ENCODE assay signal across 8 mouse cellular contexts in the genomic region with DNA sequence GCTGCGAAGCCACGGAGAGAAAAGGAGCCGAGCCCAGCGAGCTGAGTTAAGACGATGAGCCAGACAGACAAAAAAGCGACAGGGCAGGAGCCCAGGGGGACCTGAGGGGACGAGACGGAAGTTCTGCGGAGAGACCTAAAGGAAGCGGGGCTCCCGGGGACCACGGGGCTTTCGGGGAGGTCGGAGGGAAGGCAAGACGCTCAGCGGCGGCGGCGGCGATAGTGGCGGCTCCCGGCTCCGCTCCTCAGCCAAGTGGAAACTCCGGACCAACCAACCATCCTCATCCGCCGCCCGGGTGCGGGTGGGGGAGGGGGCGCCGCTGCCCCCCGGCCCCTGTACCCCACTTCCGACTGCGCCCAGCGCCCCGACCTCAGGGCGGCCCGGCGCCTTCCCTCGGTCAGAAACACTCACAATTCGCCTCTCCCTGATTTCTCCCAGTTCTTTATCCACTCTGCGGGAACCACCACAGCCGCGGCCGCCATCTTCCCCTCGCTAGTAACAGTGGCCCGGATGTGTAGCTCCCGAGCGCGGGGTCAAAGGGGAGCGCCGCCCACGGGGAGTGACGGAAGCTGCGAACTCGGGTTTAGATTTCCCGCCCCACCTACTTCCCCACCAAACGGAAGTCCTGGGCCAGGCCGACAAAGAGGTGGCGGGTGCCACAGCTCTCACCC. TPM values are rescaled to one million over a fixed set of nuclear protein-coding genes. Genes with fewer than 3 reads are reported as not detected.
A peak's percentile ranks its signal among the peaks of the same experiment; 100 is the strongest.
DNase-seq lines count a peak whose midpoint lies in the region; ATAC-seq and TF ChIP-seq lines count a peak whose summit lies in the region.

No protein-coding gene starts in this region.

- ATAC-seq in heart, embryonic 15.5 days (replicated peaks; ENCODE audit: insufficient number of reproducible peaks, insufficient read depth, low FRiP score, low read depth): peak; percentile 90
- peak; percentile 96 for ATAC-seq in liver, embryonic 14.5 days (ENCODE audit: insufficient read depth)
- ATAC-seq in neural tube, embryonic 11.5 days (ENCODE audit: insufficient read depth, low FRiP score, low TSS enrichment): peak; percentile 96
- peak; percentile 98 for ATAC-seq in stomach, postnatal 0 days (ENCODE audit: low FRiP score, low TSS enrichment)

- peak; percentile 93 for DNase-seq in CD4-positive, CD25-positive, alpha-beta regulatory T cell, adult 2 months (ENCODE audit: low read depth, low spot score)
- peak; percentile 45 for DNase-seq in fibroblast of lung, adult 2 months (ENCODE audit: low read depth)
- peak; percentile 92 to 94 for DNase-seq in kidney, postnatal 25 days
- peak; percentile 67 to 77 (median 72) for DNase-seq in liver, embryonic 14.5 days (ENCODE audit: low read depth in 3 of 3, low spot score in 3 of 3)
- DNase-seq in neural tube, embryonic 11.5 days (ENCODE audit: low spot score): peak; percentile 90
- DNase-seq in stomach, postnatal 0 days (ENCODE audit: low spot score): peak; percentile 90

- H3K9me3 ChIP-seq in heart, embryonic 15.5 days (replicated peaks): no peaks in the 10 kb centered on the region
- no peaks in the 10 kb centered on the region for H3K9me3 ChIP-seq in liver, embryonic 14.5 days (ENCODE audit: control insufficient read depth, low read length)
- H3K9me3 ChIP-seq in neural tube, embryonic 11.5 days (ENCODE audit: control insufficient read depth, low read length): no peaks in the 10 kb centered on the region
- no peaks in the 10 kb centered on the region for H3K9me3 ChIP-seq in stomach, postnatal 0 days (ENCODE audit: control insufficient read depth, low read length)

- H3K36me3 ChIP-seq in heart, embryonic 15.5 days: no peaks in the 10 kb centered on the region
- no peaks in the 10 kb centered on the region for H3K36me3 ChIP-seq in liver, embryonic 14.5 days (replicated peaks; ENCODE audit: control insufficient read depth, insufficient read depth, low read depth)
- no peaks in the 10 kb centered on the region for H3K36me3 ChIP-seq in neural tube, embryonic 11.5 days (ENCODE audit: control insufficient read depth, insufficient read depth, low read length)
- no peaks in the 10 kb centered on the region for H3K36me3 ChIP-seq in stomach, postnatal 0 days (ENCODE audit: control insufficient read depth, insufficient read depth, low read length)

- H3K4me2 ChIP-seq in heart, embryonic 15.5 days: peak overlapping the region; percentile 66
- peak overlapping the region; percentile 80 for H3K4me2 ChIP-seq in liver, embryonic 14.5 days (ENCODE audit: low read depth)
- H3K4me2 ChIP-seq in neural tube, embryonic 11.5 days (ENCODE audit: low read depth): peak overlapping the region; percentile 58
- peak overlapping the region; percentile 62 for H3K4me2 ChIP-seq in stomach, postnatal 0 days (replicated peaks; ENCODE audit: low read depth)

- H3K27me3 ChIP-seq in heart, embryonic 15.5 days: no peaks in the 10 kb centered on the region
- H3K27me3 ChIP-seq in liver, embryonic 14.5 days (ENCODE audit: control insufficient read depth, insufficient read depth, low read length): no peaks in the 10 kb centered on the region
- H3K27me3 ChIP-seq in neural tube, embryonic 11.5 days (ENCODE audit: control insufficient read depth, insufficient read depth, low read length): no peaks in the 10 kb centered on the region
- H3K27me3 ChIP-seq in stomach, postnatal 0 days (ENCODE audit: control insufficient read depth, insufficient read depth, low read length): no peaks in the 10 kb centered on the region

- WGBS in heart, embryonic 15.5 days: 7% methylated on average over 49 of the region's 59 CpGs
- WGBS in liver, embryonic 14.5 days (ENCODE audit: insufficient replicate concordance): 13% methylated on average over 48 of the region's 59 CpGs
- 5% methylated on average over 46 of the region's 59 CpGs for WGBS in neural tube, embryonic 11.5 days
- WGBS in stomach, postnatal 0 days: 15% methylated on average over 42 of the region's 59 CpGs

- H3K27ac ChIP-seq in brown adipose tissue, adult 24 weeks (replicated peaks; ENCODE audit: low read depth, low read length): peak overlapping the region; percentile 99
- H3K27ac ChIP-seq in heart, embryonic 15.5 days: peak overlapping the region; percentile 89
- H3K27ac ChIP-seq in liver, embryonic 14.5 days: peak overlapping the region; percentile 65
- H3K27ac ChIP-seq in neural tube, embryonic 11.5 days (ENCODE audit: low read depth, low read length): peak overlapping the region; percentile 69
- H3K27ac ChIP-seq in stomach, postnatal 0 days (replicated peaks): peak overlapping the region; percentile 90

- peak overlapping the region; percentile 95 for H3K4me3 ChIP-seq in brown adipose tissue, adult 24 weeks (ENCODE audit: insufficient read depth, low read depth, low read length)
- H3K4me3 ChIP-seq in heart, embryonic 15.5 days: peak overlapping the region; percentile 77
- H3K4me3 ChIP-seq in liver, embryonic 14.5 days (ENCODE audit: insufficient read depth in 1 of 2, low read depth in 2 of 2, low read length in 2 of 2): peak overlapping the region; percentile 87 to 90
- H3K4me3 ChIP-seq in neural tube, embryonic 11.5 days (ENCODE audit: low read depth, low read length): peak overlapping the region; percentile 62
- peak overlapping the region; percentile 65 for H3K4me3 ChIP-seq in stomach, postnatal 0 days (ENCODE audit: low read depth, low read length)

- peak overlapping the region; percentile 74 for H3K9ac ChIP-seq in heart, embryonic 15.5 days
- peak overlapping the region; percentile 90 for H3K9ac ChIP-seq in liver, embryonic 14.5 days (replicated peaks)
- peak overlapping the region; percentile 73 for H3K9ac ChIP-seq in neural tube, embryonic 11.5 days (ENCODE audit: low read length)
- H3K9ac ChIP-seq in stomach, postnatal 0 days (ENCODE audit: low read length): peak overlapping the region; percentile 68

- TF ChIP-seq CTCF in liver, embryonic 14.5 days (IDR thresholded peaks at IDR 0.05; ENCODE audit: low read depth): no peak
- no peak for TF ChIP-seq CTCF in stomach, postnatal 0 days (IDR thresholded peaks at IDR 0.05; ENCODE audit: low read depth)

- no peaks in the 10 kb centered on the region; the same call in 1 of the 2 replicates for H3K4me1 ChIP-seq in brown adipose tissue, adult 24 weeks (ENCODE audit: control insufficient read depth, insufficient read depth, insufficient read length, low read length)
- 0 out of 2 replicates have a peak, but pooled peaks cover 3% of the 10 kb centered on the region for H3K4me1 ChIP-seq in heart, embryonic 15.5 days (replicated peaks)
- H3K4me1 ChIP-seq in liver, embryonic 14.5 days (replicated peaks; ENCODE audit: control insufficient read depth in 2 of 2, insufficient read depth in 2 of 2, low read length in 1 of 2): peaks cover 8 to 10% of the 10 kb centered on the region in 2 experiments; a peak in 2 of 4 replicates
- no peaks in the 10 kb centered on the region for H3K4me1 ChIP-seq in neural tube, embryonic 11.5 days (ENCODE audit: control insufficient read depth, insufficient read depth, low read length)
- H3K4me1 ChIP-seq in stomach, postnatal 0 days (replicated peaks; ENCODE audit: control insufficient read depth, insufficient read depth): no peaks in the 10 kb centered on the region

- 0 out of 2 replicates have a peak, but pooled peaks have one; percentile 6 for TF ChIP-seq EP300 in liver, embryonic 14.5 days (IDR thresholded peaks at IDR 0.05; ENCODE audit: low read depth)
- no peak for TF ChIP-seq EP300 in stomach, postnatal 0 days (optimal IDR thresholded peaks at IDR 0.05)

RNA-seq across cellular contexts. Expression of a gene that starts 8.9 kb away (rescaled TPM):
- 29.1 and 36.8 TPM in 2 replicates for polyA plus RNA-seq in brown adipose tissue, adult 24 weeks (2012; ENCODE audit: insufficient read depth, insufficient read length, missing spikeins)
- 50.3 and 52.8 TPM in 2 replicates for polyA plus RNA-seq in heart, embryonic 15.5 days (2015; fragmentation: Nextera tagmentation; extraction: Ambion mirVana)
- 11.4 and 13.3 TPM in 2 replicates for polyA plus RNA-seq in liver, embryonic 14.5 days (2012; rRNA removed)
- polyA plus RNA-seq in liver, embryonic 14.5 days (2014; fragmentation: Nextera tagmentation; extraction: Ambion mirVana): 29.3 and 31.3 TPM in 2 replicates
- 90.0 and 107 TPM in 2 replicates for polyA plus RNA-seq in neural tube, embryonic 11.5 days (2014; fragmentation: Nextera tagmentation; extraction: Ambion mirVana)
- 36.7 and 39.6 TPM in 2 replicates for polyA plus RNA-seq in stomach, postnatal 0 days (2015; fragmentation: Nextera tagmentation; extraction: Ambion mirVana)

Comparison
In these comparisons a context has a peak if more than half of its experiments do, and no peak if none do; other contexts are left out.
1. Peak in every context shown above with its lines: DNase-seq, ATAC-seq, H3K4me3 ChIP-seq and H3K27ac ChIP-seq.